Mouse (Mus musculus): ENCODE results near the gene Atp2b2. TPM values are rescaled to one million over a fixed set of nuclear protein-coding genes. Genes with fewer than 3 reads are reported as not detected.
A peak's percentile ranks its signal among the peaks of the same experiment; 100 is the strongest.

Atp2b2 gene
- polyA plus RNA-seq (2016; fragmentation: Nextera tagmentation; extraction: Ambion mirVana) = 0.06 and 0.18 TPM in 2 replicates

GRCm38 (mm10) chr6:114042332-114042731 is at the start of gene Atp2b2:
Atp2b2 (minus strand) TSS chr6:114042613.
- H3K9me3 ChIP-seq = no peaks in the 10 kb centered on the region
- peaks cover 11% of the 10 kb centered on the region for H3K4me1 ChIP-seq
- H3K27ac ChIP-seq = peak within 1 kb of the TSS; percentile 67; the same call in 1 of the 2 replicates
- WGBS = 26% methylated on average over 12 of the region's 12 CpGs
- H3K27me3 ChIP-seq (ENCODE audit: insufficient read depth, poor library complexity, severe bottlenecking) = peaks cover 89% of the 10 kb centered on the region
- H3K4me3 ChIP-seq = peak within 1 kb of the TSS; percentile 68
- no peak for DNase-seq (ENCODE audit: low spot score)
- H3K36me3 ChIP-seq = no peaks in the 10 kb centered on the region

GRCm38 (mm10) chr6:114089626-114090025 is 47.2 kb upstream of the Atp2b2 start:
- 21% methylated on average over 5 of the region's 5 CpGs for WGBS
- no peaks in the 10 kb centered on the region for H3K9me3 ChIP-seq
- no peak for DNase-seq (ENCODE audit: low spot score)
- H3K36me3 ChIP-seq = no peaks in the 10 kb centered on the region
- no peaks in the 10 kb centered on the region for H3K4me1 ChIP-seq
- no peak overlapping the region for H3K27ac ChIP-seq
- peaks cover 52% of the 10 kb centered on the region; the same call in 1 of the 2 replicates for H3K27me3 ChIP-seq (ENCODE audit: insufficient read depth, poor library complexity, severe bottlenecking)
- H3K4me3 ChIP-seq = no peak overlapping the region

DNA sequence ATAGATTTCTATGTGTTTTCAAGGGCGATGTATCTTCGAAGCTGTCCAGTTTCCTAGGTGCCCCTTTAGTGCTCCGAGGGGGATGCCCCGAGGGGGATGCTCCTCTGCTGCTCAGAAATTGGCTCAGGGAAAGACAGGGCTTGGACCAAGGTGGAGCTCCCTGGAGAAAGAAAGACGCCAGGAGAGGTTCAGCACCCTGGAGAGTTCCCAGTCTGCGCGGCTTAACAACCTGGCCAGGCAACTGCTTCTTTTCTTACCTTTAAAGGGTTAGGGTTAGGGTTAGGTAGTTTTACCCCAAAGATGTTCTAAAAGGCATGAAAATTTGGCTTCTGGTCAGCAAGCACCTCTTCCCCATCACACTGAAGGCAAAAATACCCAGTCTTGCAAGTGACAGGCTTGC is 44.7 kb upstream of the Atp2b2 start:
- DNase-seq (ENCODE audit: low spot score) = no peak
- H3K4me1 ChIP-seq = no peaks in the 10 kb centered on the region
- peaks cover 33% of the 10 kb centered on the region; the same call in 1 of the 2 replicates for H3K27me3 ChIP-seq (ENCODE audit: insufficient read depth, poor library complexity, severe bottlenecking)
- H3K4me3 ChIP-seq = no peak overlapping the region
- no peak overlapping the region for H3K27ac ChIP-seq
- 22% methylated on average over 7 of the region's 7 CpGs for WGBS
- H3K36me3 ChIP-seq = no peaks in the 10 kb centered on the region
- no peaks in the 10 kb centered on the region for H3K9me3 ChIP-seq

DNA sequence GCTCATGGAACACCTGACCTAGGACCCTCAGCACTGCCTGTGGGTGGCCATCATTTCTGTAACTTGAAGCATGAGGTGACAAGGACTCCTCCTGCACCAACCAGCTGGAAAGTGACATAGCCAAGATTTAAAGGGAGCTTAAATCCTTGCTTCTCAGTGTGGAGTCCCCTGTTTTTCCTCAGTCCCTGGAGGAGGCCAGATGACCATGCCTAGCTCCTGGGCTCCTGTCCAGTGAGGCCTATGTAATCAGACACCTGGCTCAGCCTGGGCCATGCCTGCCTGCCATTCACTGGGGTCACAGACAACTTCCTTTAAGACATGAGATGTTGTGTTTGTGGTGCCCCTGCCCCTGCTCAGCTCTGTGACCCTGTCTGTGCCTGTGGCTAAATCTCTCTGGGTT is 36.1 kb upstream of the Atp2b2 start:
- no peak for DNase-seq (ENCODE audit: low spot score)
- H3K4me3 ChIP-seq = no peak overlapping the region

DNA sequence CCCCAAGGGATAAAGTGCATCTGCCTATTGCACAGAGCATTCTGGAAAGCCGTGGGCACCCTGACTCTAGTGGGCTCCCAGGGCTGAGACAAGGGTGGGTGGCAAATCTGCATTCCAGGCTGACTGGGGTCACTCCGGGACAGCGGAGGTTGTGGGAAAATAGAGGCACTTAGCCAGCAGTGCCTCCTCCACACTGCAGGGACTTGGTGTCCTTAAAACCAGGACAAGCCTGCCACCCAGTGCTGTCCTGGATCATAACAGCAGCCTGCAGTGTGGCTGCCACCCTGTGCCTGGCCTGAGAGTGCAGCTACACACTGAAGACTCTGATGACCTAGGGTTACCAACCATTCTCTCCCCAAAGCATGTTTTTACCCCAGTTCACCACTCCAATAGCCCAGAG is 34.1 kb upstream of the Atp2b2 start:
- Histone ChIP-seq H3K27me3 (ENCODE audit: insufficient read depth, poor library complexity, severe bottlenecking) (peaks cover 26% of the 10 kb centered on the region), H3K9me3 (no peaks in the 10 kb centered on the region), H3K36me3 (no peaks in the 10 kb centered on the region), H3K27ac (no peak overlapping the region), H3K4me3 (no peak overlapping the region), H3K4me1 (no peaks in the 10 kb centered on the region)
- WGBS = 74% methylated on average over 3 of the region's 3 CpGs
- no peak for DNase-seq (ENCODE audit: low spot score)

More for the DNA sequence above, 36.1 kb upstream of the Atp2b2 start:
- peaks cover 11% of the 10 kb centered on the region for H3K27me3 ChIP-seq (ENCODE audit: insufficient read depth, poor library complexity, severe bottlenecking)
- no peak overlapping the region for H3K27ac ChIP-seq
- no peaks in the 10 kb centered on the region for H3K9me3 ChIP-seq
- no peaks in the 10 kb centered on the region for H3K4me1 ChIP-seq
- H3K36me3 ChIP-seq = no peaks in the 10 kb centered on the region

GRCm38 (mm10) chr6:114076061-114076460 is 33.6 kb upstream of the Atp2b2 start:
- peaks cover 26% of the 10 kb centered on the region for H3K27me3 ChIP-seq (ENCODE audit: insufficient read depth, poor library complexity, severe bottlenecking)
- H3K9me3 ChIP-seq = no peaks in the 10 kb centered on the region
- H3K36me3 ChIP-seq = no peaks in the 10 kb centered on the region
- H3K27ac ChIP-seq = no peak overlapping the region
- WGBS = 66% methylated on average over 5 of the region's 5 CpGs
- DNase-seq (ENCODE audit: low spot score) = no peak
- H3K4me1 ChIP-seq = no peaks in the 10 kb centered on the region
- no peak overlapping the region for H3K4me3 ChIP-seq

GRCm38 (mm10) chr6:114074929-114075328 is 32.5 kb upstream of the Atp2b2 start:
- Histone ChIP-seq H3K36me3 (no peaks in the 10 kb centered on the region), H3K9me3 (no peaks in the 10 kb centered on the region), H3K27me3 (ENCODE audit: insufficient read depth, poor library complexity, severe bottlenecking) (peaks cover 30% of the 10 kb centered on the region), H3K4me1 (no peaks in the 10 kb centered on the region), H3K27ac (no peak overlapping the region), H3K4me3 (no peak overlapping the region)
- DNase-seq (ENCODE audit: low spot score) = no peak
- 72% methylated on average over 10 of the region's 10 CpGs for WGBS

- DNase-seq (ENCODE audit: low spot score) = no peak
- WGBS = 64% methylated on average over 1 of the region's 1 CpGs
These were observed 31.8 kb upstream of the Atp2b2 start for GRCm38 (mm10) chr6:114074256-114074655.

GRCm38 (mm10) chr6:114071564-114071963 is 29.2 kb upstream of the Atp2b2 start:
- DNase-seq (ENCODE audit: low spot score) = no peak
- peaks cover 32% of the 10 kb centered on the region for H3K27me3 ChIP-seq (ENCODE audit: insufficient read depth, poor library complexity, severe bottlenecking)

More at GRCm38 (mm10) chr6:114074256-114074655, 31.8 kb upstream of the Atp2b2 start:
- Histone ChIP-seq H3K9me3 (no peaks in the 10 kb centered on the region), H3K36me3 (no peaks in the 10 kb centered on the region), H3K27ac (no peak overlapping the region), H3K4me3 (no peak overlapping the region), H3K4me1 (no peaks in the 10 kb centered on the region), H3K27me3 (ENCODE audit: insufficient read depth, poor library complexity, severe bottlenecking) (peaks cover 32% of the 10 kb centered on the region)

GRCm38 (mm10) chr6:114063100-114063499 is 20.7 kb upstream of the Atp2b2 start:
- WGBS = 93% methylated on average over 2 of the region's 2 CpGs
- Histone ChIP-seq H3K27ac (no peak overlapping the region), H3K9me3 (no peaks in the 10 kb centered on the region), H3K4me1 (no peaks in the 10 kb centered on the region), H3K36me3 (no peaks in the 10 kb centered on the region), H3K27me3 (ENCODE audit: insufficient read depth, poor library complexity, severe bottlenecking) (no peaks in the 10 kb centered on the region), H3K4me3 (no peak overlapping the region)
- DNase-seq (ENCODE audit: low spot score) = no peak

More at GRCm38 (mm10) chr6:114071564-114071963, 29.2 kb upstream of the Atp2b2 start:
- H3K36me3 ChIP-seq = no peaks in the 10 kb centered on the region
- no peaks in the 10 kb centered on the region for H3K4me1 ChIP-seq
- H3K9me3 ChIP-seq = no peaks in the 10 kb centered on the region
- H3K27ac ChIP-seq = no peak overlapping the region
- 11% methylated on average over 4 of the region's 4 CpGs for WGBS
- H3K4me3 ChIP-seq = no peak overlapping the region

GRCm38 (mm10) chr6:114062688-114063087 is 20.3 kb upstream of the Atp2b2 start:
- no peak for DNase-seq (ENCODE audit: low spot score)
- no peaks in the 10 kb centered on the region for H3K9me3 ChIP-seq
- no peaks in the 10 kb centered on the region for H3K4me1 ChIP-seq
- no peaks in the 10 kb centered on the region for H3K27me3 ChIP-seq (ENCODE audit: insufficient read depth, poor library complexity, severe bottlenecking)
- no peak overlapping the region for H3K4me3 ChIP-seq
- no peaks in the 10 kb centered on the region for H3K36me3 ChIP-seq
- no peak overlapping the region for H3K27ac ChIP-seq

- DNase-seq (ENCODE audit: low spot score) = no peak
- no peaks in the 10 kb centered on the region for H3K4me1 ChIP-seq
- no peaks in the 10 kb centered on the region for H3K9me3 ChIP-seq
- H3K36me3 ChIP-seq = no peaks in the 10 kb centered on the region
- H3K27me3 ChIP-seq (ENCODE audit: insufficient read depth, poor library complexity, severe bottlenecking) = no peaks in the 10 kb centered on the region
- WGBS = 82% methylated on average over 7 of the region's 7 CpGs
- no peak overlapping the region for H3K27ac ChIP-seq
- no peak overlapping the region for H3K4me3 ChIP-seq
These were observed 16.8 kb upstream of the Atp2b2 start for GRCm38 (mm10) chr6:114059206-114059605.

DNA sequence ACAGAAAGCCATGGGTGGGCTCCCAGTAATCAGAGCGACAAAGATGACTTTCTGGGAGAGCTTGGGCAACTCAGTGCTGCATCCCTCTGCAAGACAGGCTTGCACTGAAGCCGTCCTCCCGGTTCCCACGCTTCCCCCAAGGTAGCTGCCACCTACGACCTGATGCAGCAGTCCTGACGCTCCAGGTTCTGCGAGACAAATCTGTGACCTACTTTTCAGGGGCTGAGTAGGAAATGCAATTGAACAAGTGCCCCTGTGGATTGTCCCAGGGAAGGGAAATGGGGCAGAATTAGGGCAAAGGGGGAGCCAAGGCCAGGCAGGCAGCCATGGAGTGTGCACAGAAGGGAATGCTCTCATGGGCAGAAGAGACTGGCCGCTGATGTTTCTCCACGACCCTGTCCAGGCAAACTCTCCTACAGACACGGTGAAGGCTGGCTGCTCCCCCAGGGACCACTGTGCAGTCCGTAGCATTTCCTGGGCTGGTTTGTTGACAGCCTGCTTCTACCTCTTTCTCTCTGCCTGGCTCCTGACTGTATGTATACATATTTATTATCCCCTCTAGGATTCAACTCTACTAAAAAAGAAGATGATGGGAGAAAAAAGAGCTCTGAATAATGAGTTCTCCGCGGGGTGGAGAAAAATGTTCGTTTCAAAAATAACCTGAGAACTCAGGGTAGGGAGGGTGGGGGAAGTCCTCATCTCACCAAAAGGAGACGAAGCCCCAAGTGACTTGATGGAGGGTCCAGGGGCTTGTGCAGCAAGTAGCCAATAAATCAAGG is 15.8 kb upstream of the Atp2b2 start:
- no peaks in the 10 kb centered on the region for H3K36me3 ChIP-seq
- H3K27me3 ChIP-seq (ENCODE audit: insufficient read depth, poor library complexity, severe bottlenecking) = no peaks in the 10 kb centered on the region
- H3K4me3 ChIP-seq = no peak overlapping the region
- 64% methylated on average over 15 of the region's 15 CpGs for WGBS
- H3K9me3 ChIP-seq = no peaks in the 10 kb centered on the region
- DNase-seq (ENCODE audit: low spot score) = no peak
- no peaks in the 10 kb centered on the region for H3K4me1 ChIP-seq
- H3K27ac ChIP-seq = no peak overlapping the region

Measured in heart, embryonic 10.5 days (tissue).